Mouse (Mus musculus): ENCODE measurements around the gene Ppm1l. TPM values are rescaled to one million over a fixed set of nuclear protein-coding genes. Genes with fewer than 3 reads are reported as not detected.
A peak's percentile ranks its signal among the peaks of the same experiment; 100 is the strongest.

Gene Ppm1l
- polyA plus RNA-seq, 1 experiment from 2014 or later = 17.0 TPM

DNA sequence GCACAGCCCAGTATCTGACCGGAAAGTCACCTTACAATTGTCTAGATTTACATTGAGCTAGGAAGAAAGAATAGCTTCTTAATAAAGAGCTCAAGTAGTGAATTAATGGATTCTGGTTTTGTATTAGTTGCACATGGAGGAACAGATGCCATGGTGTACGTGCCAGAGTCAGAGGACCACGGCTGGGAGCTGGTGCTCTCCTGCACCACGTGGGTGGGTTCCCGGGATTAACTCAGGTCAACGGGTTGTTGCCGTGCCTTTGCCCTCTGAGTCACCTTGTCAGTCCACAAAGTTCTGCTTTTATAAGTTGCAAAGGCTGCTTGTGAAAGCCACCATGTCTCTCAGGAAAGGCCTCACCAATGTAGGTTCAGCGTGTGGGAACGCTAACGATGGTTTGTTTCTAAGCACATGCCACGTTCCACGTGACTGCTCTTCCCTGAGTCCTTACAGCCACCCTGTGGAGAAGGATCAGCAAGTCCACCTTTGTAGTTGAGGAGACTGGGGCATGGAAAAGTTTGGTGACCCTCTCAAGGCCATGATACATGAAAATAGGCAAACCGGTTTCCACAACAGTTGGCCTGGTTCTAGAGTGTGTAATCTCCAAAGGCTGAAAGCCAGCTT is 199.2 kb downstream of the Ppm1l start:
- H3K4me1 ChIP-seq (ENCODE audit: control insufficient read depth, insufficient read depth, low read length) = no peaks in the 10 kb centered on the region
- DNase-seq (ENCODE audit: low spot score, missing footprints) (peak; percentile 19), ATAC-seq (ENCODE audit: low FRiP score) (no peak)
- H3K27me3 ChIP-seq (ENCODE audit: control insufficient read depth, insufficient read depth, low read length) = no peaks in the 10 kb centered on the region
- no peak overlapping the region for H3K4me3 ChIP-seq (ENCODE audit: low read depth, low read length)
- no peak overlapping the region for H3K27ac ChIP-seq (ENCODE audit: low read depth, low read length)
- no peaks in the 10 kb centered on the region for H3K9me3 ChIP-seq (ENCODE audit: control insufficient read depth, low read length)
- H3K36me3 ChIP-seq (ENCODE audit: control insufficient read depth, insufficient read depth, low read length) = no peaks in the 10 kb centered on the region
- no peak overlapping the region for H3K9ac ChIP-seq (ENCODE audit: low read length)
- WGBS = 79% methylated on average over 13 of the region's 13 CpGs
- no peak overlapping the region for H3K4me2 ChIP-seq

- Histone ChIP-seq H3K27ac (ENCODE audit: low read depth, low read length) (no peak overlapping the region), H3K27me3 (ENCODE audit: control insufficient read depth, insufficient read depth, low read length) (no peaks in the 10 kb centered on the region), H3K4me3 (ENCODE audit: low read depth, low read length) (no peak overlapping the region), H3K4me1 (ENCODE audit: control insufficient read depth, insufficient read depth, low read length) (no peaks in the 10 kb centered on the region), H3K9me3 (ENCODE audit: control insufficient read depth, low read length) (no peaks in the 10 kb centered on the region), H3K9ac (ENCODE audit: low read length) (no peak overlapping the region), H3K36me3 (ENCODE audit: control insufficient read depth, insufficient read depth, low read length) (no peaks in the 10 kb centered on the region), H3K4me2 (no peak overlapping the region)
- ATAC-seq (ENCODE audit: low FRiP score) (no peak), DNase-seq (ENCODE audit: low spot score, missing footprints) (peak; percentile 64)
- WGBS = 94% methylated on average over 9 of the region's 9 CpGs
Measured at GRCm38 (mm10) chr3:69519188-69519587, 202.5 kb downstream of the Ppm1l start.

GRCm38 (mm10) chr3:69519789-69520558 is 203.3 kb downstream of the Ppm1l start:
- no peaks in the 10 kb centered on the region for H3K36me3 ChIP-seq (ENCODE audit: control insufficient read depth, insufficient read depth, low read length)
- no peaks in the 10 kb centered on the region for H3K9me3 ChIP-seq (ENCODE audit: control insufficient read depth, low read length)
- ATAC-seq (ENCODE audit: low FRiP score) = 0 out of 2 replicates have a peak, but pooled peaks have one; percentile 22
- peak; percentile 81 for DNase-seq (ENCODE audit: low spot score, missing footprints)
- no peaks in the 10 kb centered on the region for H3K27me3 ChIP-seq (ENCODE audit: control insufficient read depth, insufficient read depth, low read length)
- WGBS = 77% methylated on average over 21 of the region's 21 CpGs
- H3K4me2 ChIP-seq = no peak overlapping the region
- no peak overlapping the region for H3K4me3 ChIP-seq (ENCODE audit: low read depth, low read length)
- no peaks in the 10 kb centered on the region for H3K4me1 ChIP-seq (ENCODE audit: control insufficient read depth, insufficient read depth, low read length)
- no peak overlapping the region for H3K9ac ChIP-seq (ENCODE audit: low read length)
- H3K27ac ChIP-seq (ENCODE audit: low read depth, low read length) = no peak overlapping the region

- Histone ChIP-seq H3K4me1 (ENCODE audit: control insufficient read depth, insufficient read depth, low read length) (no peaks in the 10 kb centered on the region), H3K9me3 (ENCODE audit: control insufficient read depth, low read length) (no peaks in the 10 kb centered on the region), H3K36me3 (ENCODE audit: control insufficient read depth, insufficient read depth, low read length) (no peaks in the 10 kb centered on the region), H3K4me2 (no peak overlapping the region), H3K4me3 (ENCODE audit: low read depth, low read length) (no peak overlapping the region), H3K27ac (ENCODE audit: low read depth, low read length) (no peak overlapping the region), H3K27me3 (ENCODE audit: control insufficient read depth, insufficient read depth, low read length) (no peaks in the 10 kb centered on the region), H3K9ac (ENCODE audit: low read length) (no peak overlapping the region)
- peak; percentile 54 for DNase-seq (ENCODE audit: low spot score, missing footprints)
- no peak for ATAC-seq (ENCODE audit: low FRiP score)
- WGBS = 86% methylated on average over 3 of the region's 3 CpGs
Measured at GRCm38 (mm10) chr3:69522270-69522669, 205.6 kb downstream of the Ppm1l start.

- no peak for ATAC-seq (ENCODE audit: low FRiP score)
- H3K4me2 ChIP-seq = no peak overlapping the region
- WGBS = 91% methylated on average over 8 of the region's 8 CpGs
Measured at GRCm38 (mm10) chr3:69524356-69525071, 207.9 kb downstream of the Ppm1l start.

DNA sequence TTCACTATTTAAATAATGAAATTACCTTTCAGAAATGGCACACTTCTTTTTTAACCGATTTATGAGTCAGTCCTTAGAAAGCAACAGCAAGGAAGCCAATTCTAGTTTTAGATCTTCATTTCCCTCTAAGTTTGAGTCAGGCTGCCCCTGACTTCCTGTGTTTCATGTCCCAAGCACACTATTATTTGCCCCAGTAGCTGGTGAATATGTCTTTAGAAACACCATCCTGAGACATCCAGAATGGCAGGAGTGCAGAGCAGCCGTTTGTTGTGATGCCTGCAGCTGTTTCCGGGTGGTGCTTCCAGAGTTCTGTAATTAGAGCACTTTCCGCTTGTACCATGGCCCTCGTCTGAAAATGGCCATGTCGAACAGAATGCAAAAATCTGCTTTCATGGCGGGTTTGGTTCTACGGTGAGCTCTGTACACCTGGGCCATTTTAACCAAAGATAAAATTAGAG is 208.4 kb downstream of the Ppm1l start:
- ATAC-seq (ENCODE audit: low FRiP score) = no peak
- Histone ChIP-seq H3K9ac (ENCODE audit: low read length) (no peak overlapping the region), H3K4me2 (no peak overlapping the region), H3K36me3 (ENCODE audit: control insufficient read depth, insufficient read depth, low read length) (no peaks in the 10 kb centered on the region), H3K4me3 (ENCODE audit: low read depth, low read length) (no peak overlapping the region), H3K4me1 (ENCODE audit: control insufficient read depth, insufficient read depth, low read length) (no peaks in the 10 kb centered on the region), H3K27ac (ENCODE audit: low read depth, low read length) (no peak overlapping the region), H3K9me3 (ENCODE audit: control insufficient read depth, low read length) (no peaks in the 10 kb centered on the region), H3K27me3 (ENCODE audit: control insufficient read depth, insufficient read depth, low read length) (no peaks in the 10 kb centered on the region)
- DNase-seq (ENCODE audit: low spot score, missing footprints) = no peak
- WGBS = 80% methylated on average over 8 of the region's 8 CpGs

More at GRCm38 (mm10) chr3:69524356-69525071, 207.9 kb downstream of the Ppm1l start:
- Histone ChIP-seq H3K4me1 (ENCODE audit: control insufficient read depth, insufficient read depth, low read length) (no peaks in the 10 kb centered on the region), H3K9ac (ENCODE audit: low read length) (no peak overlapping the region), H3K36me3 (ENCODE audit: control insufficient read depth, insufficient read depth, low read length) (no peaks in the 10 kb centered on the region), H3K4me3 (ENCODE audit: low read depth, low read length) (no peak overlapping the region), H3K9me3 (ENCODE audit: control insufficient read depth, low read length) (no peaks in the 10 kb centered on the region), H3K27ac (ENCODE audit: low read depth, low read length) (no peak overlapping the region), H3K27me3 (ENCODE audit: control insufficient read depth, insufficient read depth, low read length) (no peaks in the 10 kb centered on the region)
- DNase-seq (ENCODE audit: low spot score, missing footprints) = peak; percentile 62

GRCm38 (mm10) chr3:69527384-69527783 is 210.7 kb downstream of the Ppm1l start:
- Histone ChIP-seq H3K36me3 (ENCODE audit: control insufficient read depth, insufficient read depth, low read length) (no peaks in the 10 kb centered on the region), H3K4me3 (ENCODE audit: low read depth, low read length) (no peak overlapping the region), H3K4me2 (no peak overlapping the region), H3K9ac (ENCODE audit: low read length) (no peak overlapping the region), H3K9me3 (ENCODE audit: control insufficient read depth, low read length) (no peaks in the 10 kb centered on the region), H3K27me3 (ENCODE audit: control insufficient read depth, insufficient read depth, low read length) (no peaks in the 10 kb centered on the region), H3K27ac (ENCODE audit: low read depth, low read length) (no peak overlapping the region), H3K4me1 (ENCODE audit: control insufficient read depth, insufficient read depth, low read length) (no peaks in the 10 kb centered on the region)
- DNase-seq (ENCODE audit: low spot score, missing footprints) (peak; percentile 8), ATAC-seq (ENCODE audit: low FRiP score) (no peak)
- WGBS = 94% methylated on average over 1 of the region's 1 CpGs

GRCm38 (mm10) chr3:69529576-69529975 is 212.9 kb downstream of the Ppm1l start:
- no peak overlapping the region for H3K9ac ChIP-seq (ENCODE audit: low read length)
- no peak overlapping the region for H3K27ac ChIP-seq (ENCODE audit: low read depth, low read length)
- 86% methylated on average over 7 of the region's 7 CpGs for WGBS
- H3K4me2 ChIP-seq = no peak overlapping the region
- no peaks in the 10 kb centered on the region for H3K27me3 ChIP-seq (ENCODE audit: control insufficient read depth, insufficient read depth, low read length)
- ATAC-seq (ENCODE audit: low FRiP score) = no peak
- H3K4me1 ChIP-seq (ENCODE audit: control insufficient read depth, insufficient read depth, low read length) = no peaks in the 10 kb centered on the region
- no peaks in the 10 kb centered on the region for H3K9me3 ChIP-seq (ENCODE audit: control insufficient read depth, low read length)
- DNase-seq (ENCODE audit: low spot score, missing footprints) = no peak
- H3K36me3 ChIP-seq (ENCODE audit: control insufficient read depth, insufficient read depth, low read length) = no peaks in the 10 kb centered on the region
- no peak overlapping the region for H3K4me3 ChIP-seq (ENCODE audit: low read depth, low read length)

DNA sequence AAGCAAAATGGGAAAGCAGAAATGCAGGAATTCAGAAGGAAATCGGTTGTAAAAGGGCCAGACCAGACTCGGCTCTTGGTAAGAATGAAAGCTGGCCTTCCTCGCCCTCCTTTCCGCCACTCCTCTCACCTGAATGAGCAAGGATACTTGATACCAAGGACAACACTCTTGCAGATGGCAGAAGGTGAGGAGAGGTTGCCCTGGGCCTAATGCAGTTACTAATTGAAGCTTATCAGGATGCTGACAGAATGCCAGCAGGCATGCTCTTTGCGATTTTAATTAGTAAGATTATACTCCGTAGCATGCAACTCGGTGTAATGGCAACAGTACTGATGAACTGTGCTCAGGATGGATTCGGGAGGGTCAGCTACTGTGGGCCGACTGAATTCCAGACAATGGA is 214.8 kb downstream of the Ppm1l start:
- Histone ChIP-seq H3K9ac (ENCODE audit: low read length) (no peak overlapping the region), H3K27ac (ENCODE audit: low read depth, low read length) (no peak overlapping the region), H3K4me1 (ENCODE audit: control insufficient read depth, insufficient read depth, low read length) (peaks cover 11% of the 10 kb centered on the region; the same call in 1 of the 2 replicates), H3K4me2 (no peak overlapping the region), H3K9me3 (ENCODE audit: control insufficient read depth, low read length) (no peaks in the 10 kb centered on the region), H3K4me3 (ENCODE audit: low read depth, low read length) (no peak overlapping the region), H3K36me3 (ENCODE audit: control insufficient read depth, insufficient read depth, low read length) (no peaks in the 10 kb centered on the region), H3K27me3 (ENCODE audit: control insufficient read depth, insufficient read depth, low read length) (no peaks in the 10 kb centered on the region)
- ATAC-seq (ENCODE audit: low FRiP score) (no peak), DNase-seq (ENCODE audit: low spot score, missing footprints) (no peak)
- 84% methylated on average over 9 of the region's 9 CpGs for WGBS
